Mouse (Mus musculus): ENCODE results near the gene Hinfp. TPM values are rescaled to one million over a fixed set of nuclear protein-coding genes. Genes with fewer than 3 reads are reported as not detected.
A peak's percentile ranks its signal among the peaks of the same experiment; 100 is the strongest.

The Hinfp gene
- polyA plus RNA-seq, 1 experiment from 2014 or later = 26.5 TPM

- ATAC-seq (ENCODE audit: insufficient number of reproducible peaks, insufficient read depth, low FRiP score, low TSS enrichment) = no peak
- WGBS = 47% methylated on average over 26 of the region's 26 CpGs
These were observed 56.0 kb downstream of the Hinfp start for GRCm38 (mm10) chr9:44249181-44250146.

GRCm38 (mm10) chr9:44247907-44248306, 57.6 kb downstream of the Hinfp start:
- no peak overlapping the region for H3K27ac ChIP-seq
- no peak overlapping the region for H3K4me3 ChIP-seq
- H3K9ac ChIP-seq = no peak overlapping the region
- no peaks in the 10 kb centered on the region for H3K9me3 ChIP-seq
- no peak for ATAC-seq (ENCODE audit: insufficient number of reproducible peaks, insufficient read depth, low FRiP score, low TSS enrichment)
- H3K4me1 ChIP-seq = 0 out of 2 replicates have a peak, but pooled peaks cover 4% of the 10 kb centered on the region
- H3K4me2 ChIP-seq (replicated peaks) = no peak overlapping the region
- WGBS = 83% methylated on average over 6 of the region's 6 CpGs
- no peaks in the 10 kb centered on the region for H3K27me3 ChIP-seq
- no peaks in the 10 kb centered on the region for H3K36me3 ChIP-seq

More at GRCm38 (mm10) chr9:44249181-44250146, 56.0 kb downstream of the Hinfp start:
- Histone ChIP-seq H3K9ac (no peak overlapping the region), H3K4me2 (replicated peaks) (peak overlapping the region; percentile 31), H3K27me3 (no peaks in the 10 kb centered on the region), H3K36me3 (no peaks in the 10 kb centered on the region), H3K9me3 (no peaks in the 10 kb centered on the region), H3K4me1 (peaks cover 12% of the 10 kb centered on the region), H3K4me3 (no peak overlapping the region), H3K27ac (no peak overlapping the region)

- H3K27ac ChIP-seq = no peak overlapping the region
- no peaks in the 10 kb centered on the region for H3K36me3 ChIP-seq
- 46% methylated on average over 2 of the region's 2 CpGs for WGBS
- H3K4me1 ChIP-seq = no peaks in the 10 kb centered on the region
- H3K4me3 ChIP-seq = no peak overlapping the region
- no peak overlapping the region for H3K4me2 ChIP-seq (replicated peaks)
- ATAC-seq (ENCODE audit: insufficient number of reproducible peaks, insufficient read depth, low FRiP score, low TSS enrichment) = no peak
- H3K27me3 ChIP-seq = no peaks in the 10 kb centered on the region
- no peak overlapping the region for H3K9ac ChIP-seq
- H3K9me3 ChIP-seq = no peaks in the 10 kb centered on the region
These were observed 61.9 kb downstream of the Hinfp start for GRCm38 (mm10) chr9:44243621-44244020.

Small RNAs within 50 kb of the gene (microRNA-seq; reads per million reads assigned to microRNA genes)
- gene Gm44335 = not detected

Other genes with a start within 250 kb of the Hinfp start
- 8.8 and 10.4 TPM in 2 replicates for gene Usp2, start 238.7 kb downstream of the Hinfp start, polyA plus RNA-seq (2016; fragmentation: Nextera tagmentation; extraction: Ambion mirVana)
- 0.13 and 0.20 TPM in 2 replicates for gene Mfrp, start 203.9 kb downstream of the Hinfp start, polyA plus RNA-seq (2016; fragmentation: Nextera tagmentation; extraction: Ambion mirVana)
- 0.78 and 1.3 TPM in 2 replicates for gene C1qtnf5, start 198.4 kb downstream of the Hinfp start, polyA plus RNA-seq (2016; fragmentation: Nextera tagmentation; extraction: Ambion mirVana)
- gene Gm49380, start 192.2 kb downstream of the Hinfp start, polyA plus RNA-seq (2016; fragmentation: Nextera tagmentation; extraction: Ambion mirVana) = 0.19 and 0.33 TPM in 2 replicates
- gene Rnf26, start 192.2 kb downstream of the Hinfp start, polyA plus RNA-seq (2016; fragmentation: Nextera tagmentation; extraction: Ambion mirVana) = 86.7 and 88.8 TPM in 2 replicates
- gene Mcam, start 171.2 kb downstream of the Hinfp start, polyA plus RNA-seq (2016; fragmentation: Nextera tagmentation; extraction: Ambion mirVana) = 22.3 and 24.2 TPM in 2 replicates
- gene Cbl, start 71.6 kb downstream of the Hinfp start, polyA plus RNA-seq (2016; fragmentation: Nextera tagmentation; extraction: Ambion mirVana) = 19.6 and 20.3 TPM in 2 replicates
- gene Ccdc153, start 65.0 kb downstream of the Hinfp start, polyA plus RNA-seq (2016; fragmentation: Nextera tagmentation; extraction: Ambion mirVana) = not detected in 2 replicates
- 0.12 TPM in 1 of 2 replicates, not detected in the other for gene Pdzd3, start 54.2 kb downstream of the Hinfp start, polyA plus RNA-seq (2016; fragmentation: Nextera tagmentation; extraction: Ambion mirVana)
- gene Nlrx1, start 37.1 kb downstream of the Hinfp start, polyA plus RNA-seq (2016; fragmentation: Nextera tagmentation; extraction: Ambion mirVana) = 6.2 and 7.1 TPM in 2 replicates
- 5.9 and 6.4 TPM in 2 replicates for gene Abcg4, start 17.1 kb downstream of the Hinfp start, polyA plus RNA-seq (2016; fragmentation: Nextera tagmentation; extraction: Ambion mirVana)
- gene C2cd2l, start 14.6 kb upstream of the Hinfp start, polyA plus RNA-seq (2016; fragmentation: Nextera tagmentation; extraction: Ambion mirVana) = 8.5 and 9.4 TPM in 2 replicates
- gene Dpagt1, start 20.3 kb upstream of the Hinfp start, polyA plus RNA-seq (2016; fragmentation: Nextera tagmentation; extraction: Ambion mirVana) = 37.2 and 39.1 TPM in 2 replicates
- gene H2afx, start 29.0 kb upstream of the Hinfp start, polyA plus RNA-seq (2016; fragmentation: Nextera tagmentation; extraction: Ambion mirVana) = 399 and 416 TPM in 2 replicates
- gene Hmbs, start 38.6 kb upstream of the Hinfp start, polyA plus RNA-seq (2016; fragmentation: Nextera tagmentation; extraction: Ambion mirVana) = 126 TPM in 2 replicates
- gene Vps11, start 56.0 kb upstream of the Hinfp start, polyA plus RNA-seq (2016; fragmentation: Nextera tagmentation; extraction: Ambion mirVana) = 28.3 and 32.4 TPM in 2 replicates
- gene Hyou1, start 73.8 kb upstream of the Hinfp start, polyA plus RNA-seq (2016; fragmentation: Nextera tagmentation; extraction: Ambion mirVana) = 34.6 and 35.6 TPM in 2 replicates
- gene Slc37a4, start 91.2 kb upstream of the Hinfp start, polyA plus RNA-seq (2016; fragmentation: Nextera tagmentation; extraction: Ambion mirVana) = 11.2 and 11.8 TPM in 2 replicates
- gene Rps25, start 101.5 kb upstream of the Hinfp start, polyA plus RNA-seq (2016; fragmentation: Nextera tagmentation; extraction: Ambion mirVana) = 1,820 and 1,932 TPM in 2 replicates
- gene Trappc4, start 101.9 kb upstream of the Hinfp start, polyA plus RNA-seq (2016; fragmentation: Nextera tagmentation; extraction: Ambion mirVana) = 173 and 176 TPM in 2 replicates
- 30.9 and 33.6 TPM in 2 replicates for gene Ccdc84, start 112.9 kb upstream of the Hinfp start, polyA plus RNA-seq (2016; fragmentation: Nextera tagmentation; extraction: Ambion mirVana)
- not detected in 2 replicates for gene Foxr1, start 135.5 kb upstream of the Hinfp start, polyA plus RNA-seq (2016; fragmentation: Nextera tagmentation; extraction: Ambion mirVana)
- 1.7 and 2.2 TPM in 2 replicates for gene Upk2, start 149.3 kb upstream of the Hinfp start, polyA plus RNA-seq (2016; fragmentation: Nextera tagmentation; extraction: Ambion mirVana)
- gene Bcl9l, start 177.2 kb upstream of the Hinfp start, polyA plus RNA-seq (2016; fragmentation: Nextera tagmentation; extraction: Ambion mirVana) = 17.7 and 18.5 TPM in 2 replicates